ENCODE assay signal across 23 mouse cellular contexts in genomic region chr11:9148206-9148605, GRCm38 (mm10). TPM values are rescaled to one million over a fixed set of nuclear protein-coding genes. Genes with fewer than 3 reads are reported as not detected.
A peak's percentile ranks its signal among the peaks of the same experiment; 100 is the strongest.
DNase-seq lines count a peak whose midpoint lies in the region; TF ChIP-seq lines count a peak whose summit lies in the region.
"Had no signal": no experiment of that assay in that cellular context is flagged by ENCODE, and none has a peak within 500 bp of the region (broad histone marks: within the 10 kb centered on the region; RNA-seq: fewer than 3 reads in every experiment).

No protein-coding gene starts in this region.

- DNase-seq in adrenal gland, adult 2 months = peak; percentile 44
- DNase-seq in adrenal gland, postnatal 4 days (ENCODE audit: low spot score in 2 of 2) = no peak
- DNase-seq in 3T3-L1 (ENCODE audit: low read depth, low spot score) (peak; percentile 47), NIH3T3 (ENCODE audit: low read depth) (peak; percentile 15)
- peak; percentile 44 to 46 for DNase-seq in adrenal gland, postnatal 36 days
- no peak for DNase-seq in gastrocnemius, adult 2 months
- no peak for DNase-seq in right cerebral cortex, adult 2 months (ENCODE audit: low spot score in 2 of 2)
- DNase-seq: cerebellum, adult 11 months; cerebellum, adult 2 months; cerebellum, adult 9-11 months; cerebellum, postnatal 25 days; forebrain, postnatal 0 days; gastrocnemius, postnatal 25 days; kidney, adult 11 months; kidney, adult 8-10 months had no signal

- no peak overlapping the region for H3K4me3 ChIP-seq in gastrocnemius, adult 2 months
- H3K4me3 ChIP-seq: embryonic facial prominence, embryonic 12.5 days; embryonic facial prominence, embryonic 15.5 days; hindbrain, embryonic 12.5 days; hindbrain, embryonic 15.5 days; intestine, embryonic 15.5 days had no signal

- no peak overlapping the region for H3K27ac ChIP-seq in gastrocnemius, adult 2 months
- H3K27ac ChIP-seq: embryonic facial prominence, embryonic 12.5 days; embryonic facial prominence, embryonic 15.5 days; hindbrain, embryonic 12.5 days; hindbrain, embryonic 15.5 days; intestine, embryonic 15.5 days had no signal

- intact Hi-C loops in gastrocnemius, adult 2 months (cut with DNase I) = no loop called here

- no peak for TF ChIP-seq CTCF in gastrocnemius, adult 2 months (IDR thresholded peaks at IDR 0.05)

RNA-seq across cellular contexts. Expression of gene Upp1, which starts 30.3 kb away (rescaled TPM):
- total RNA-seq in adrenal gland, adult 2 months (2021) = 1 to 10 TPM; 7.5 to 8.6 TPM
- 7.0 and 7.3 TPM in 2 replicates for polyA plus RNA-seq in adrenal gland, adult 2 months (2012; rRNA removed)
- 1 to 10 TPM; 6.9 to 9.2 TPM for total RNA-seq in adrenal gland, postnatal 4 days (2021)
- 1 to 10 TPM; 5.3 to 9.8 TPM for total RNA-seq in adrenal gland, postnatal 36 days (2021)
- under 1 TPM in 1 of 2 experiments, not detected in 1; 0.59 TPM for total RNA-seq in gastrocnemius, adult 2 months (2021)

RNA-seq across cellular contexts. Expression of gene Abca13, which starts 43.5 kb away (rescaled TPM):
- under 1 TPM; 0.06 to 0.07 TPM for total RNA-seq in adrenal gland, adult 2 months (2021)
- not detected in 2 replicates for polyA plus RNA-seq in adrenal gland, adult 2 months (2012; rRNA removed)
- total RNA-seq in adrenal gland, postnatal 4 days (2021) = 1 to 10 TPM in 1 of 2 experiments, under 1 TPM in 1; 0.76 to 1.8 TPM
- under 1 TPM; 0.03 TPM for total RNA-seq in adrenal gland, postnatal 36 days (2021)
- not detected for total RNA-seq in gastrocnemius, adult 2 months (2021)
- total RNA-seq: gastrocnemius, adult 8-10 months; gastrocnemius, postnatal 25 days; heart, postnatal 25 days had no signal
- polyA plus RNA-seq: G1E had no signal

Comparison
In these comparisons a context has a peak if more than half of its experiments do, and no peak if none do; other contexts are left out.
1. DNase-seq: peak in adrenal gland, adult 2 months (single experiment), 3T3-L1 (single experiment), NIH3T3 (single experiment) and adrenal gland, postnatal 36 days (2 of 2); none in adrenal gland, postnatal 4 days (0 of 2), gastrocnemius, adult 2 months (single experiment) and right cerebral cortex, adult 2 months (0 of 2).